Mouse (Mus musculus) heart, postnatal 25 days (tissue): ENCODE results near the gene Prkag1. TPM values are rescaled to one million over a fixed set of nuclear protein-coding genes. Genes with fewer than 3 reads are reported as not detected.

Source experiments
- DNase-seq: peaks from one replicate; pipeline ENCODE4 v3.0.0; 2022; ENCODE audit warnings: low spot score
- intact Hi-C: fragments of 180-260 bp; cut with DNase I; formaldehyde crosslinking; loops from one replicate; pipeline ENCODE4 v1.15.1; 2025
- total RNA-seq, 2 experiments: library from RNA; stranded (reverse); gene quantifications; 2 replicates each; pipeline ENCODE4 v1.2.3; 2021

Prkag1 gene
- total RNA-seq, 2 experiments from 2014 or later: 90.5 to 103 TPM

GRCm38 (mm10) chr15:98854214-98854613 is 22.9 kb upstream of the Prkag1 start:
- no peak for DNase-seq
- intact Hi-C loops: no loop called here

GRCm38 (mm10) chr15:98853161-98853937 is 22.0 kb upstream of the Prkag1 start:
- DNase-seq: no peak
- intact Hi-C loops: no loop called here

GRCm38 (mm10) chr15:98852733-98853132 is 21.4 kb upstream of the Prkag1 start:
- intact Hi-C loops: no loop called here
- no peak for DNase-seq

GRCm38 (mm10) chr15:98852071-98852470 is 20.8 kb upstream of the Prkag1 start:
- DNase-seq: no peak
- intact Hi-C loops: no loop called here

GRCm38 (mm10) chr15:98851229-98851818 is 20.0 kb upstream of the Prkag1 start:
- intact Hi-C loops: no loop called here
- DNase-seq: no peak

- no peak for DNase-seq
- intact Hi-C loops: no loop called here
These were observed 19.3 kb upstream of the Prkag1 start for GRCm38 (mm10) chr15:98850668-98851067.

- intact Hi-C loops: no loop called here
- DNase-seq: no peak
These were observed 18.8 kb upstream of the Prkag1 start for GRCm38 (mm10) chr15:98849956-98850600.

- no peak for DNase-seq
- intact Hi-C loops: no loop called here
These were observed 17.8 kb upstream of the Prkag1 start for GRCm38 (mm10) chr15:98849165-98849564.

- no peak for DNase-seq
- intact Hi-C loops: no loop called here
These were observed 14.8 kb upstream of the Prkag1 start for GRCm38 (mm10) chr15:98846140-98846539.

- DNase-seq: no peak
- intact Hi-C loops: no loop called here
These were observed 13.8 kb upstream of the Prkag1 start for GRCm38 (mm10) chr15:98845149-98845548.

- intact Hi-C loops: no loop called here
- DNase-seq: no peak
These were observed 12.4 kb upstream of the Prkag1 start for GRCm38 (mm10) chr15:98843595-98844223.

- intact Hi-C loops: no loop called here
These were observed 8.6 kb upstream of the Prkag1 start for GRCm38 (mm10) chr15:98839671-98840585.

GRCm38 (mm10) chr15:98839161-98839560 is 7.8 kb upstream of the Prkag1 start:
- DNase-seq: no peak
- intact Hi-C loops: no loop called here

More at GRCm38 (mm10) chr15:98839671-98840585, 8.6 kb upstream of the Prkag1 start:
- no peak for DNase-seq

GRCm38 (mm10) chr15:98837743-98838103 is 6.4 kb upstream of the Prkag1 start:
- intact Hi-C loops: no loop called here
- DNase-seq: no peak

- no peak for DNase-seq
- intact Hi-C loops: no loop called here
These were observed 5.9 kb upstream of the Prkag1 start for GRCm38 (mm10) chr15:98837006-98837742.

- intact Hi-C loops: loop anchor here (2.0 kb wide), 1 partner anchor 32 kb away; no protein-coding TSS in a partner anchor
- no peak for DNase-seq
These were observed 4.0 kb upstream of the Prkag1 start for GRCm38 (mm10) chr15:98835291-98835690.

GRCm38 (mm10) chr15:98834059-98834458 is 2.7 kb upstream of the Prkag1 start:
- no peak for DNase-seq
- intact Hi-C loops: loop anchor here (2.0 kb wide), 1 partner anchor 33 kb away; no protein-coding TSS in a partner anchor

GRCm38 (mm10) chr15:98833281-98833680 is 2.0 kb upstream of the Prkag1 start:
- intact Hi-C loops: no loop called here
- DNase-seq: no peak
